Mouse (Mus musculus) central nervous system, embryonic 11.5 days (tissue): ENCODE measurements around the gene Ank2. TPM values are rescaled to one million over a fixed set of nuclear protein-coding genes. Genes with fewer than 3 reads are reported as not detected.

Experiments
- polyA plus RNA-seq: library from polyadenylated mRNA; depleted of rRNA; stranded (reverse); fragments of >200 nt; gene quantifications from 2 replicates; pipeline ENCODE4 v1.2.3, GENCODE M21; 2012; rRNA removed

Gene Ank2
- polyA plus RNA-seq: 57.9 and 60.3 TPM in 2 replicates

DNA sequence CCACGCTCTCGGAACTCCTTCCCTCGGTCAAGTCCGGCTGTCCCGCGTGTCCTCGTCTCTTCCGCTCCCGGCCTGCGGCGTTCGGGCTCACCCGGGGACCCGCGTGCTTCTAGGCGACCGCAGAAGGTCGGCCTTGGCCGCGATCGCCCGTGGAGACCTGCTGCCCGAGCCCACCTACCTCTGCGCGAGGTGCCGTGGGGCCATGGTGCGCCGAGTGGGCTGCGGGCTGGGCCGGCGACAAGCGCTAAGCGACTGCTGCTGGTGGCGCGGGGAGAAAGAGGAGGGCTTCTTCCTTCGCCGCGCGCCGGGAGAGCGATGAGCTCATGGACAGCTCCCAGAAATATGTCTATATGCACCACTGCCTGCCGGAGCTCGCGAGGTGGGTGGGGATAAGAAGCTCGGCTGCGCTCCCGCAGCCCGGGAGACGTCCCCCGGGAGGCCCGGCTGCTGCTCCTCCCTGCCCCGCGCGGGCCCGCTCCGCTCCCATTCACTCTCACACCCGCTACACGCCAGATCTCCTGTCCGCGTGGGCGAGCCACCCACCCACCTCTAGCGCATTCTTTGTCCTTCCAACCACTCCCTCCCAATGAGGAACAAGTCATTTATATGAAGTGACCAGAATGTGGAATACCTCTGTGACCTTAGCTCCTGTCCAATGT, at the start of gene Ank2:
Ank2 (minus strand) TSS at position 609 of the 659 bp plus-strand sequence.

Other genes with a start within 250 kb of the Ank2 start
- gene Larp7, start 54.0 kb upstream of the Ank2 start, polyA plus RNA-seq: 57.1 and 105 TPM in 2 replicates
- gene Zgrf1, start 54.1 kb upstream of the Ank2 start, polyA plus RNA-seq: 20.8 and 24.2 TPM in 2 replicates
- 45.2 and 72.5 TPM in 2 replicates for gene Neurog2, start 133.8 kb upstream of the Ank2 start, polyA plus RNA-seq